ENCODE assay signal across 8 mouse cellular contexts in the genomic region with DNA sequence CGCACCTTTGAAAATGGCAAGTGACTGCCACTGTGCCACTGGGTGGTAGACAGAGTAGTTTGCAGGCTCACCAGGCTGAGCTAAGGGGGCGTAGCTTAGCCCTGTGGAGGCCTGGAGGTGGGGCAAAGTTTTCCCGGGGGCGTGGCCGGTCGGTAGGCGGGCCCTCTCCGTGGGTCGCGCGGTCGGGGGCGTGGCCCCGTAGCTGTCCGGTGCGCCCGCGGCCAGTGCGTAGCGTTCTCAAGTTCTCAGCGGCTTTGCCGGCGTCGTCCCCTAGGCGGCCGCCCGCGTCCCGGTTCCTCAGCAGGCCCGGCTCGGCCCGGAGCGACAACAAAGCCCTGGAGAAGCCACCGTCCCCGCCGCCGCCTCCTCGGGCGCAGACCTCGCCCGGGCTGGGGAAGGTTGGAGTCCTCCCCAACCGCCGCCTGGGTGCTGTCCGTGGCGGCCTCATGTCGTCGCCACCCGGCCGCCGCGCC. TPM values are rescaled to one million over a fixed set of nuclear protein-coding genes. Genes with fewer than 3 reads are reported as not detected.
DNase-seq lines count a peak whose midpoint lies in the region; ATAC-seq and TF ChIP-seq lines count a peak whose summit lies in the region.

Gene Txnrd3, plus strand, starts transcription at position 191 of the 473 bp plus-strand sequence.

- intact Hi-C loops in gastrocnemius, adult 2 months (cut with DNase I): loop anchor here (5.0 kb wide), 1 partner anchor 47 kb away; the partner anchor contains the start of gene Chchd6
- intact Hi-C loops in left cerebral cortex, adult 2 months (cut with DNase I): no loop called here

- WGBS in hindbrain, postnatal 0 days: under 1% methylated on average over 51 of the region's 51 CpGs

- TF ChIP-seq CTCF in gastrocnemius, adult 2 months (IDR thresholded peaks at IDR 0.05): peak; percentile 36; the same call in 1 of the 2 replicates
- TF ChIP-seq CTCF in hindbrain, postnatal 0 days (IDR thresholded peaks at IDR 0.05; ENCODE audit: low read depth): peak; percentile 49
- peak; percentile 19 for TF ChIP-seq CTCF in left cerebral cortex, adult 2 months (IDR thresholded peaks at IDR 0.05)

- peak within 1 kb of the TSS; percentile 83 for H3K4me3 ChIP-seq in gastrocnemius, adult 2 months
- peak within 1 kb of the TSS; percentile 69 for H3K4me3 ChIP-seq in hindbrain, postnatal 0 days (ENCODE audit: low read length)
- H3K4me3 ChIP-seq in left cerebral cortex, adult 2 months: peak within 1 kb of the TSS; percentile 56

- peak within 1 kb of the TSS; percentile 93 for H3K4me2 ChIP-seq in hindbrain, postnatal 0 days (ENCODE audit: low read depth, low read length)

- H3K9me3 ChIP-seq in hindbrain, postnatal 0 days (ENCODE audit: low read length): no peaks in the 10 kb centered on the region

- peak within 1 kb of the TSS; percentile 94 for H3K27ac ChIP-seq in gastrocnemius, adult 2 months
- peak within 1 kb of the TSS; percentile 91 for H3K27ac ChIP-seq in hindbrain, postnatal 0 days
- H3K27ac ChIP-seq in left cerebral cortex, adult 2 months: peak within 1 kb of the TSS; percentile 53; the same call in 1 of the 2 replicates

- peak; percentile 89 for ATAC-seq in hindbrain, postnatal 0 days
- peak; percentile 85 for ATAC-seq in megakaryocyte, adult 5-6 weeks (ENCODE audit: poor library complexity, severe bottlenecking)

- H3K36me3 ChIP-seq in hindbrain, postnatal 0 days (ENCODE audit: insufficient read depth, low read length): no peaks in the 10 kb centered on the region

- H3K4me1 ChIP-seq in hindbrain, postnatal 0 days (ENCODE audit: insufficient read depth, low read length): no peaks in the 10 kb centered on the region

- peak; percentile 73 for DNase-seq in WW6 (ENCODE audit: low read depth, low spot score)
- DNase-seq in cerebellum, postnatal 4 days (ENCODE audit: low spot score in 2 of 2): peak; percentile 76 to 86
- DNase-seq in gastrocnemius, adult 2 months: peak; percentile 97
- DNase-seq in hindbrain, postnatal 0 days (ENCODE audit: low spot score): peak; percentile 89
- peak; percentile 83 to 85 for DNase-seq in left cerebral cortex, adult 2 months (ENCODE audit: extremely low spot score in 1 of 2, low spot score in 2 of 2)
- DNase-seq in right cerebral cortex, adult 2 months (ENCODE audit: low spot score in 2 of 2): peak; percentile 76 to 85
- DNase-seq in urinary bladder, postnatal 14 days (ENCODE audit: low spot score): peak; percentile 95

- peak within 1 kb of the TSS; percentile 79 for H3K9ac ChIP-seq in hindbrain, postnatal 0 days (replicated peaks; ENCODE audit: low read length)

- no peaks in the 10 kb centered on the region for H3K27me3 ChIP-seq in hindbrain, postnatal 0 days (ENCODE audit: insufficient read depth, low read length)

RNA-seq across cellular contexts. Expression of gene Txnrd3, which starts in this region (rescaled TPM):
- 1 to 10 TPM; 3.4 to 4.4 TPM for total RNA-seq in gastrocnemius, adult 2 months (2021)
- total RNA-seq in hindbrain, postnatal 0 days (2014; rRNA removed): 15.0 and 17.6 TPM in 2 replicates
- 17.4 and 18.8 TPM in 2 replicates for polyA plus RNA-seq in hindbrain, postnatal 0 days (2015; fragmentation: Nextera tagmentation; extraction: Ambion mirVana)
- 1 to 10 TPM; 3.6 to 4.4 TPM for total RNA-seq in left cerebral cortex, adult 2 months (2021)
- total RNA-seq in megakaryocyte, adult 5-6 weeks (2015): 0.11 and 1.1 TPM in 2 replicates
- 0.49 and 1.5 TPM in 2 replicates for total RNA-seq in megakaryocyte, adult 5-6 weeks (2017)

Comparison
In these comparisons a context has a peak if more than half of its experiments do, and no peak if none do; other contexts are left out.
1. Peak in every context shown above with its lines: DNase-seq, ATAC-seq, H3K4me3 ChIP-seq and H3K27ac ChIP-seq.